Mouse (Mus musculus): ENCODE results near the gene Epha7. TPM values are rescaled to one million over a fixed set of nuclear protein-coding genes. Genes with fewer than 3 reads are reported as not detected.

Epha7 gene
- polyA plus RNA-seq, 1 experiment from 2014 or later = 6.0 TPM

DNA sequence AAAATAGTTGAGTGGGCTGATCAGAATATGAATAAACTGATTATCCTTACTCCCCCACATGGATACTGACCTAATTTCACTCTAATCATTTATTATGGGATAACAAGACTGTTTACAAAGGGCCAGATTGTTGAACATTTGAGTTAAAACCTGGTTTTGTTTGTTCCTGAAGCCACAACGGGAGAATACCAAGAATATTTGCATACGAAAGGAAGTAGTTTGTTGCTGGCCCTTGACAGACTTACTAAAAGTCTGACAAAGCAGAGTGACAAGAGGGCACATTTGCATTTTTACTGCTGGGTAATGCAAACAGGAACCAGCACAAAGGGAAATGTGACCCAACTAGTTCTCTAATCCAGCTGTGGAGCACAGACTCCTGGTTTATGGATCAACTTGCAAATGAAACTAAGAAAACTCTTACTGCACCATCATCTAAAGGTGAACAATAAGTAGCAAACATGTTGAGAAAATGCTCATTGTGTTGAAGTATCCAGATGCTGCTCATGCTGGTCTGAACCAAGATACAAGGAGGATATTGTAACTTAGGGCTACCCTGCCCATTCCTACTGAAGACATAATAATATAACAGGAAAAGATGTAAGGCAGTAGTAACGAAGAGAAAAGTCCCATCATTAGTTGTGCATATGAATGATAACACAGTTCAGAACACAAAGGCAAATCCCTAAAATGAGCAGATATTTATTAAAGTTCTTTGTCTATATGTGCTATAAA, 154.8 kb downstream of the Epha7 start:
- Histone ChIP-seq H3K27me3 (replicated peaks) (no peaks in the 10 kb centered on the region), H3K4me3 (no peak overlapping the region), H3K4me1 (no peaks in the 10 kb centered on the region), H3K9me3 (replicated peaks) (no peaks in the 10 kb centered on the region), H3K9ac (no peak overlapping the region), H3K36me3 (no peaks in the 10 kb centered on the region), H3K4me2 (no peak overlapping the region), H3K27ac (no peak overlapping the region)
- ATAC-seq = no peak
- 48% methylated on average over 3 of the region's 3 CpGs for WGBS (ENCODE audit: insufficient replicate concordance)

GRCm38 (mm10) chr4:28998462-28999286, 185.7 kb downstream of the Epha7 start:
- no peaks in the 10 kb centered on the region for H3K27me3 ChIP-seq (replicated peaks)
- WGBS (ENCODE audit: insufficient replicate concordance) = 47% methylated on average over 3 of the region's 3 CpGs
- H3K4me2 ChIP-seq = no peak overlapping the region
- H3K4me1 ChIP-seq = no peaks in the 10 kb centered on the region
- ATAC-seq = no peak
- no peak overlapping the region for H3K4me3 ChIP-seq
- no peaks in the 10 kb centered on the region for H3K36me3 ChIP-seq
- H3K9me3 ChIP-seq (replicated peaks) = no peaks in the 10 kb centered on the region
- H3K27ac ChIP-seq = no peak overlapping the region
- no peak overlapping the region for H3K9ac ChIP-seq

DNA sequence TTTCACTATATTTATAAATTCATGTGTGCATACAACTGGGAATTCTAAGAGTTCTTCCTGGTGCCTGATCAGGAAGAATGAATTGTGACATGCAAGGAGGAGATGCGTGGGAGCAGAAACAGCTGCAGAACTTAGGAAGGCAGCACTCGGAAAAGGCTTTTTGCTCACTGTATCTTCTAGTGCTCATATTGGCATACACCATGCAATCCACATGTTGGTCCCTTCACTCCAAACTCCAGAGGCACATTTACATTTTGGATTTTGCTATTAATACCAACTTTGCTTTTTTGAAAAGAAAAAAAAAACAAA, 186.3 kb downstream of the Epha7 start:
- no peak overlapping the region for H3K27ac ChIP-seq
- H3K4me1 ChIP-seq = no peaks in the 10 kb centered on the region
- ATAC-seq = no peak
- WGBS (ENCODE audit: insufficient replicate concordance) = 80% methylated on average over 2 of the region's 2 CpGs
- no peak overlapping the region for H3K9ac ChIP-seq
- H3K9me3 ChIP-seq (replicated peaks) = no peaks in the 10 kb centered on the region
- no peaks in the 10 kb centered on the region for H3K27me3 ChIP-seq (replicated peaks)
- no peak overlapping the region for H3K4me3 ChIP-seq
- H3K36me3 ChIP-seq = no peaks in the 10 kb centered on the region
- H3K4me2 ChIP-seq = no peak overlapping the region

- H3K4me1 ChIP-seq = no peaks in the 10 kb centered on the region
- no peak for ATAC-seq
- no peak overlapping the region for H3K4me2 ChIP-seq
- H3K9ac ChIP-seq = no peak overlapping the region
- no peaks in the 10 kb centered on the region for H3K9me3 ChIP-seq (replicated peaks)
- H3K27me3 ChIP-seq (replicated peaks) = no peaks in the 10 kb centered on the region
- WGBS (ENCODE audit: insufficient replicate concordance) = 77% methylated on average over 3 of the region's 3 CpGs
- no peak overlapping the region for H3K4me3 ChIP-seq
- H3K36me3 ChIP-seq = no peaks in the 10 kb centered on the region
- no peak overlapping the region for H3K27ac ChIP-seq
These were observed 197.4 kb downstream of the Epha7 start for GRCm38 (mm10) chr4:29010333-29010732.
